11 mouse cellular contexts compared by ENCODE assay signal in the genomic region with DNA sequence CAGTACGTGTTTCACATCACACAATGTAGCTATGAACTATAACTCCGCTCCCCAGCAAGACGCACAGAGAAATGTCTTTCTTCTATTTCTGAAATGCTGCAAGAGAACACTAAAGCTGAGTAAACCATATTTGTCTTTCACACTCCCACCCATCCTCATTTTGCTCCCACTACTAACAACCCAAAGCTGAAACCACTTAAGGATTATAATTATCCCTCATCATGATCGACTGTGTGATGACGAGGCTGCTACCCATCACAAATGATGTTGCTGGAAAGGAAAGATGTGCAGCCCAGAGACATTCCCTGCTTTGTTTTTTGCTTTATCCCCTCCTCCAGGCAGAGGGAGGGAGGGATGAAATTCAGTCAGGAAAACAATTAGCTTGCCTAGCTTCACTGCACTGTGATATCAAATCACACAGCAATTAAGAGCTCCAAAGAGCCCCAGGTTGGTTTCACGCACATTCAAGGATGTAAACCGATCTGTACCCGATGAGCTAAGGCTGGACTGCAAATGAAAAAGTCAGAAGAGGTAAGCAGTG.
DNase-seq lines count a peak whose midpoint lies in the region; ATAC-seq and TF ChIP-seq lines count a peak whose summit lies in the region.
"Had no signal": no experiment of that assay in that cellular context is flagged by ENCODE, and none has a peak within 500 bp of the region (broad histone marks: within the 10 kb centered on the region; RNA-seq: fewer than 3 reads in every experiment).

No protein-coding gene starts in this region.

- peak; percentile 20 for DNase-seq in R1 (ENCODE audit: low read depth, low spot score)
- DNase-seq in midbrain, embryonic 14.5 days = peak; percentile 59
- no peak for DNase-seq in T-cell, adult 2 months (ENCODE audit: low spot score)
- DNase-seq in spleen, postnatal 10 days (ENCODE audit: low spot score in 2 of 2) = no peak
- no peak for DNase-seq in gastrocnemius, adult 2 months
- DNase-seq: adrenal gland, postnatal 25 days; lung, adult 18-20 months had no signal

- TF ChIP-seq CTCF in gastrocnemius, adult 2 months (IDR thresholded peaks at IDR 0.05) = no peak

- intact Hi-C loops in gastrocnemius, adult 2 months (cut with DNase I) = no loop called here

- H3K36me3 ChIP-seq in embryonic facial prominence, embryonic 13.5 days = no peaks in the 10 kb centered on the region
- no peaks in the 10 kb centered on the region for H3K36me3 ChIP-seq in hindbrain, embryonic 13.5 days
- no peaks in the 10 kb centered on the region for H3K36me3 ChIP-seq in midbrain, embryonic 14.5 days (ENCODE audit: control insufficient read depth, insufficient read depth, low read length)
- no peaks in the 10 kb centered on the region for H3K36me3 ChIP-seq in intestine, embryonic 16.5 days (ENCODE audit: control insufficient read depth, insufficient read depth, low read length)

- peak; percentile 56 for ATAC-seq in embryonic facial prominence, embryonic 13.5 days (ENCODE audit: insufficient number of reproducible peaks, insufficient read depth, low FRiP score, low TSS enrichment, low read depth)
- peak; percentile 85 for ATAC-seq in hindbrain, embryonic 13.5 days (ENCODE audit: low FRiP score)
- ATAC-seq in midbrain, embryonic 14.5 days (ENCODE audit: low FRiP score, low TSS enrichment) = peak; percentile 62
- ATAC-seq in intestine, embryonic 16.5 days = no peak
- ATAC-seq: intestine, postnatal 0 days had no signal

- H3K4me2 ChIP-seq in embryonic facial prominence, embryonic 13.5 days = no peak overlapping the region
- H3K4me2 ChIP-seq in hindbrain, embryonic 13.5 days = peak overlapping the region; percentile 30; the same call in 1 of the 2 replicates
- peak overlapping the region; percentile 25 for H3K4me2 ChIP-seq in midbrain, embryonic 14.5 days (ENCODE audit: low read length)
- no peak overlapping the region for H3K4me2 ChIP-seq in intestine, embryonic 16.5 days (ENCODE audit: low read depth, low read length)

- no peaks in the 10 kb centered on the region for H3K9me3 ChIP-seq in embryonic facial prominence, embryonic 13.5 days
- no peaks in the 10 kb centered on the region for H3K9me3 ChIP-seq in hindbrain, embryonic 13.5 days
- no peaks in the 10 kb centered on the region for H3K9me3 ChIP-seq in midbrain, embryonic 14.5 days (ENCODE audit: control insufficient read depth, low read length)
- H3K9me3 ChIP-seq in intestine, embryonic 16.5 days (ENCODE audit: control insufficient read depth, low read length) = no peaks in the 10 kb centered on the region

- WGBS in embryonic facial prominence, embryonic 13.5 days = 22% methylated on average over 8 of the region's 8 CpGs
- WGBS in hindbrain, embryonic 13.5 days = 24% methylated on average over 8 of the region's 8 CpGs
- 20% methylated on average over 8 of the region's 8 CpGs for WGBS in midbrain, embryonic 14.5 days
- WGBS in intestine, embryonic 16.5 days = 56% methylated on average over 8 of the region's 8 CpGs

- no peak overlapping the region for H3K4me3 ChIP-seq in embryonic facial prominence, embryonic 13.5 days
- no peak overlapping the region for H3K4me3 ChIP-seq in hindbrain, embryonic 13.5 days
- H3K4me3 ChIP-seq in midbrain, embryonic 14.5 days (replicated peaks; ENCODE audit: low read depth, low read length) = no peak overlapping the region
- H3K4me3 ChIP-seq in intestine, embryonic 16.5 days (ENCODE audit: low read length) = no peak overlapping the region
- H3K4me3 ChIP-seq in gastrocnemius, adult 2 months = no peak overlapping the region

- H3K4me1 ChIP-seq in embryonic facial prominence, embryonic 13.5 days = peaks cover 14% of the 10 kb centered on the region
- peaks cover 16% of the 10 kb centered on the region for H3K4me1 ChIP-seq in hindbrain, embryonic 13.5 days (replicated peaks)
- peaks cover 8% of the 10 kb centered on the region for H3K4me1 ChIP-seq in midbrain, embryonic 14.5 days (ENCODE audit: control insufficient read depth, insufficient read depth, low read length)
- no peaks in the 10 kb centered on the region for H3K4me1 ChIP-seq in intestine, embryonic 16.5 days (ENCODE audit: control insufficient read depth, insufficient read depth, low read length)

- no peak overlapping the region for H3K27ac ChIP-seq in embryonic facial prominence, embryonic 13.5 days
- peak overlapping the region; percentile 81 for H3K27ac ChIP-seq in hindbrain, embryonic 13.5 days
- peak overlapping the region; percentile 76 for H3K27ac ChIP-seq in midbrain, embryonic 14.5 days (replicated peaks; ENCODE audit: low read depth, low read length)
- no peak overlapping the region for H3K27ac ChIP-seq in intestine, embryonic 16.5 days (ENCODE audit: low read length)
- H3K27ac ChIP-seq in gastrocnemius, adult 2 months = no peak overlapping the region

- H3K27me3 ChIP-seq in embryonic facial prominence, embryonic 13.5 days = no peaks in the 10 kb centered on the region
- H3K27me3 ChIP-seq in hindbrain, embryonic 13.5 days = no peaks in the 10 kb centered on the region
- H3K27me3 ChIP-seq in midbrain, embryonic 14.5 days (ENCODE audit: control insufficient read depth, insufficient read depth, low read length) = no peaks in the 10 kb centered on the region
- no peaks in the 10 kb centered on the region for H3K27me3 ChIP-seq in intestine, embryonic 16.5 days (replicated peaks; ENCODE audit: control insufficient read depth, insufficient read depth, low read length)

- H3K9ac ChIP-seq in embryonic facial prominence, embryonic 13.5 days = no peak overlapping the region
- H3K9ac ChIP-seq in hindbrain, embryonic 13.5 days = no peak overlapping the region
- H3K9ac ChIP-seq in midbrain, embryonic 14.5 days (replicated peaks; ENCODE audit: low read length) = no peak overlapping the region
- H3K9ac ChIP-seq in intestine, embryonic 16.5 days (ENCODE audit: low read depth, low read length) = no peak overlapping the region

Comparison
In these comparisons a context has a peak if more than half of its experiments do, and no peak if none do; other contexts are left out.
1. DNase-seq: peak in R1 (single experiment) and midbrain, embryonic 14.5 days (single experiment); none in T-cell, adult 2 months (single experiment), spleen, postnatal 10 days (0 of 2) and gastrocnemius, adult 2 months (single experiment).
2. H3K27ac ChIP-seq: peak in hindbrain, embryonic 13.5 days (single experiment) and midbrain, embryonic 14.5 days (single experiment); none in embryonic facial prominence, embryonic 13.5 days (single experiment), intestine, embryonic 16.5 days (single experiment) and gastrocnemius, adult 2 months (single experiment).
3. H3K4me2 ChIP-seq: peak in hindbrain, embryonic 13.5 days (single experiment) and midbrain, embryonic 14.5 days (single experiment); none in embryonic facial prominence, embryonic 13.5 days (single experiment) and intestine, embryonic 16.5 days (single experiment).